Mouse (Mus musculus) thymus, postnatal 0 days (tissue): Measurements from ENCODE around the gene Vmn1r138. TPM values are rescaled to one million over a fixed set of nuclear protein-coding genes. Genes with fewer than 3 reads are reported as not detected.
"Not testable (repeated sequence)": the region's sequence is repeated elsewhere in the genome, so short reads cannot be mapped to it uniquely, and the experiment has no call there.

Source experiments
- DNase-seq: peaks from one replicate; pipeline ENCODE4 v3.0.0-alpha.2; 2015; ENCODE audit warnings: low spot score
- polyA plus RNA-seq: library from polyadenylated mRNA; unstranded; fragments of >200 nt; fragmentation: Nextera tagmentation; extraction: Ambion mirVana; gene quantifications from 2 replicates; pipeline ENCODE4 v1.2.1, GENCODE M21; 2015

Gene Vmn1r138
- not detected in 2 replicates for polyA plus RNA-seq

- not testable (repeated sequence) for DNase-seq
Observed at GRCm38 (mm10) chr7:22028797-22029196, at the start of gene Vmn1r138. TSS of gene Vmn1r138 (minus strand) at chr7:22028897.

DNA sequence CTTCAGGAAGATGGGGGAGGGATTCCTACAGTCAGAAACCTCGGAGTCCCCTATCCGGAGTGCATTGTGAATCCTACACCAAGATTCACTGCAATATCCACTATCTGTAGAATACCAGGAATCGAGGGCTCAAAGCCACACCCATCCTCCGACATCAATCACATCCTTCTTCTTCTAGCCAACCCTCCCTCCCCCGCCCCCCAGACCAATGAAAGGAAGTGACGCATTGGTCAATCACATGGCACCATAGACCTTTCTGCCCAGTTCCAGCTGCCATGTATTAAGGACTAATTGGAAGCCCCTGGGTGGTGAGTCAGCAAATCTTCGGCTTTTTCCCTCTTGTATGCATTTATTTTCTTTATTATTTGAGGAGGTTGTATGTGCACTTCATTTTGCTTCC is 40.1 kb upstream of the Vmn1r138 start, which contains the start of gene Vmn1r139:
Gene Vmn1r139, plus strand, starts transcription at position 301 of the 400 bp plus-strand sequence.
- DNase-seq = not testable (repeated sequence)

DNA sequence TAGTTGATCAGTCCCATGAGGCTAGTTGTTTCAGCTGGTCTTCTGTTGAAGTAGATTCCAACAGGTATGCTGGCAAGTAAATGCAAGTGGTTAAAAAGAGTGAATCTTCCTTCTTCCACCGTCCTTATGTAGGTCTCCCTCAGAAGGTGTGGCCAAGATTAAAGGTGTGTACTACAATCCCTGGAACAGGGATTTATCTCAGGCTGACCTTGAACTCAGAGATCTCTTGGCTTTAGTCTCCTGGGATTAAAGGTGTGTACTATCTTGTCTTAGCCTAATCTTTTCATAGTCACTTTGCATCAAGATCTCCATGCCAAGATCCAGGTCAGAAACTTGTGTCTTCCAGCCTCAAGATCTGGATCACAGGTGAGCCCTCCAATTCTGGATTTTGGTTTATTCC is 27.5 kb upstream of the Vmn1r138 start, which contains the start of gene Gm6176:
Gene Gm6176, minus strand, starts transcription at position 101 of the 400 bp plus-strand sequence.
- DNase-seq = not testable (repeated sequence)

DNA sequence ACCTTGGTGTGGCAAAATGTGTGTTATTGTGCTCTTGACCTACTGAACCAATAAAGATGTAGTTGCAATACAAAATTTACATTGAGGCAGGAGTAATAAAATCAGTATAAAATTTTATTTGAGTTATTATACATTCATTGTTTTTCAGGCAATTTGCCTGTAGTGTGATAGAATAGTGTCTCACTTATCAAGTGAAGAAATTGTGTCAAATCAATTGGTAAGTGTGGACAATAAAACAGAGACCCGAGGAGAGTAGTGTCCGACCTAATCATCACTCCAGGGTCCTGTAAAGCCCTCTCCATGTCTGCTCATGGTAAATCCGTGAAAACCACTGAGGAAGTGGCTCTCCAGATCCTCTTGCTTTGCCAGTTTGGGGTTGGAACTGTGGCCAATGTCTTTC is 34.4 kb downstream of the Vmn1r138 start, which contains the start of gene Vmn1r137:
Gene Vmn1r137, plus strand, starts transcription at position 301 of the 400 bp plus-strand sequence.
- DNase-seq = not testable (repeated sequence)

Other genes starting within 250 kb of the Vmn1r138 start
- not detected in 2 replicates for gene Gm4177, start 232.2 kb downstream of the Vmn1r138 start, polyA plus RNA-seq
- not detected in 2 replicates for gene Vmn1r135, start 196.5 kb downstream of the Vmn1r138 start, polyA plus RNA-seq
- not detected in 2 replicates for gene Gm5725, start 184.6 kb downstream of the Vmn1r138 start, polyA plus RNA-seq
- gene Gm5891, start 107.6 kb downstream of the Vmn1r138 start, polyA plus RNA-seq = not detected in 2 replicates
- gene Vmn1r137, start 34.3 kb downstream of the Vmn1r138 start, polyA plus RNA-seq = not detected in 2 replicates
- not detected in 2 replicates for gene Gm6176, start 27.4 kb upstream of the Vmn1r138 start, polyA plus RNA-seq
- gene Vmn1r139, start 40.2 kb upstream of the Vmn1r138 start, polyA plus RNA-seq = not detected in 2 replicates
- gene Gm16451, start 89.3 kb upstream of the Vmn1r138 start, polyA plus RNA-seq = not detected in 2 replicates
- not detected in 2 replicates for gene Gm10666, start 105.8 kb upstream of the Vmn1r138 start, polyA plus RNA-seq
- gene Vmn1r142, start 135.1 kb upstream of the Vmn1r138 start, polyA plus RNA-seq = not detected in 2 replicates
- not detected in 2 replicates for gene Vmn1r143, start 160.5 kb upstream of the Vmn1r138 start, polyA plus RNA-seq
- gene Gm8653, start 172.4 kb upstream of the Vmn1r138 start, polyA plus RNA-seq = not detected in 2 replicates
- gene Gm8453, start 200.6 kb upstream of the Vmn1r138 start, polyA plus RNA-seq = not detected in 2 replicates